Mouse (Mus musculus): Measurements from ENCODE around the gene Pou2af1. TPM values are rescaled to one million over a fixed set of nuclear protein-coding genes. Genes with fewer than 3 reads are reported as not detected.

Gene Pou2af1
- polyA plus RNA-seq, 1 experiment from 2014 or later: 0.09 TPM

GRCm38 (mm10) chr9:51256780-51257502, 43.4 kb downstream of the Pou2af1 start:
- H3K4me3 ChIP-seq (ENCODE audit: low read depth, low read length): no peak overlapping the region
- no peaks in the 10 kb centered on the region for H3K36me3 ChIP-seq (ENCODE audit: control insufficient read depth, insufficient read depth, low read length)
- H3K27ac ChIP-seq (ENCODE audit: low read depth, low read length): no peak overlapping the region
- DNase-seq (ENCODE audit: low spot score) (peak; percentile 17), ATAC-seq (no peak)
- H3K9ac ChIP-seq (ENCODE audit: low read length): no peak overlapping the region
- H3K27me3 ChIP-seq (replicated peaks; ENCODE audit: control insufficient read depth, insufficient read depth, low read length): no peaks in the 10 kb centered on the region
- no peak overlapping the region for H3K4me2 ChIP-seq (ENCODE audit: low read length)
- no peaks in the 10 kb centered on the region for H3K4me1 ChIP-seq (ENCODE audit: control insufficient read depth, insufficient read depth, low read length)
- no peaks in the 10 kb centered on the region for H3K9me3 ChIP-seq (replicated peaks; ENCODE audit: control insufficient read depth, low read length)
- 71% methylated on average over 4 of the region's 4 CpGs for WGBS

- no peak overlapping the region for H3K9ac ChIP-seq (ENCODE audit: low read length)
- ATAC-seq (no peak), DNase-seq (ENCODE audit: low spot score) (no peak)
- WGBS: 88% methylated on average over 5 of the region's 5 CpGs
- H3K4me1 ChIP-seq (ENCODE audit: control insufficient read depth, insufficient read depth, low read length): no peaks in the 10 kb centered on the region
- H3K4me2 ChIP-seq (ENCODE audit: low read length): no peak overlapping the region
- H3K36me3 ChIP-seq (ENCODE audit: control insufficient read depth, insufficient read depth, low read length): no peaks in the 10 kb centered on the region
- no peaks in the 10 kb centered on the region for H3K27me3 ChIP-seq (replicated peaks; ENCODE audit: control insufficient read depth, insufficient read depth, low read length)
- H3K27ac ChIP-seq (ENCODE audit: low read depth, low read length): no peak overlapping the region
- no peak overlapping the region for H3K4me3 ChIP-seq (ENCODE audit: low read depth, low read length)
- H3K9me3 ChIP-seq (replicated peaks; ENCODE audit: control insufficient read depth, low read length): no peaks in the 10 kb centered on the region
Measured at GRCm38 (mm10) chr9:51258426-51258825, 44.9 kb downstream of the Pou2af1 start.

DNA sequence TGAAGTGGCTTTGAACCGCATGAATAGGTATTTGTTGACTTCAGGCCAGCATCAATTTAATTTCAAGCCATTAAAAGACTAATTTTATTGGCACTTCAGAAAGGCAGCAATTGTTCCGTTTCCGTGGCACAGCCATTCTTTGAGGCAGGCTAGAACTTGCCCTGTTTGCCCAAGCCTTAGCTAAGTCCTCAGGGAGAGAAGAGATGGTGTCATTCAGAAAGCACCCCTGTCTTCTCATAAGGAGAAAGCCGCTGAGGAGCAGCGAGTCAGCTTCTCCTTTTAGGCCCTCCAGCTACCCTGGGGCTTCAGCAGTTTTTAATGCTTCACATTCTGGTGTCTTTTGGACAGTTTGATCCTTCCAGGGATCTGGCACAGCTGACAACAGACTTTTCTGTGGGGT, 55.3 kb downstream of the Pou2af1 start:
- Histone ChIP-seq H3K4me1 (ENCODE audit: control insufficient read depth, insufficient read depth, low read length) (no peaks in the 10 kb centered on the region), H3K27ac (ENCODE audit: low read depth, low read length) (no peak overlapping the region), H3K36me3 (ENCODE audit: control insufficient read depth, insufficient read depth, low read length) (no peaks in the 10 kb centered on the region), H3K27me3 (replicated peaks; ENCODE audit: control insufficient read depth, insufficient read depth, low read length) (no peaks in the 10 kb centered on the region), H3K9ac (ENCODE audit: low read length) (no peak overlapping the region), H3K4me2 (ENCODE audit: low read length) (no peak overlapping the region), H3K9me3 (replicated peaks; ENCODE audit: control insufficient read depth, low read length) (no peaks in the 10 kb centered on the region), H3K4me3 (ENCODE audit: low read depth, low read length) (no peak overlapping the region)
- ATAC-seq (no peak), DNase-seq (ENCODE audit: low spot score) (no peak)
- 83% methylated on average over 5 of the region's 5 CpGs for WGBS

- no peak overlapping the region for H3K4me3 ChIP-seq (ENCODE audit: low read depth, low read length)
- H3K9me3 ChIP-seq (replicated peaks; ENCODE audit: control insufficient read depth, low read length): no peaks in the 10 kb centered on the region
- no peaks in the 10 kb centered on the region for H3K36me3 ChIP-seq (ENCODE audit: control insufficient read depth, insufficient read depth, low read length)
- H3K27ac ChIP-seq (ENCODE audit: low read depth, low read length): no peak overlapping the region
- H3K4me1 ChIP-seq (ENCODE audit: control insufficient read depth, insufficient read depth, low read length): no peaks in the 10 kb centered on the region
- no peak overlapping the region for H3K9ac ChIP-seq (ENCODE audit: low read length)
- H3K27me3 ChIP-seq (replicated peaks; ENCODE audit: control insufficient read depth, insufficient read depth, low read length): no peaks in the 10 kb centered on the region
- no peak overlapping the region for H3K4me2 ChIP-seq (ENCODE audit: low read length)
- DNase-seq (ENCODE audit: low spot score) (no peak), ATAC-seq (no peak)
- 49% methylated on average over 8 of the region's 8 CpGs for WGBS
Measured at GRCm38 (mm10) chr9:51271073-51271472, 57.6 kb downstream of the Pou2af1 start.

GRCm38 (mm10) chr9:51272102-51272501, 58.6 kb downstream of the Pou2af1 start:
- H3K4me2 ChIP-seq (ENCODE audit: low read length): no peak overlapping the region
- no peak overlapping the region for H3K4me3 ChIP-seq (ENCODE audit: low read depth, low read length)
- no peaks in the 10 kb centered on the region for H3K9me3 ChIP-seq (replicated peaks; ENCODE audit: control insufficient read depth, low read length)
- no peak overlapping the region for H3K27ac ChIP-seq (ENCODE audit: low read depth, low read length)
- H3K9ac ChIP-seq (ENCODE audit: low read length): no peak overlapping the region
- ATAC-seq (no peak), DNase-seq (ENCODE audit: low spot score) (no peak)
- H3K4me1 ChIP-seq (ENCODE audit: control insufficient read depth, insufficient read depth, low read length): no peaks in the 10 kb centered on the region
- H3K27me3 ChIP-seq (replicated peaks; ENCODE audit: control insufficient read depth, insufficient read depth, low read length): no peaks in the 10 kb centered on the region
- H3K36me3 ChIP-seq (ENCODE audit: control insufficient read depth, insufficient read depth, low read length): no peaks in the 10 kb centered on the region
- 86% methylated on average over 5 of the region's 5 CpGs for WGBS

GRCm38 (mm10) chr9:51273581-51274154, 60.2 kb downstream of the Pou2af1 start:
- no peak overlapping the region for H3K27ac ChIP-seq (ENCODE audit: low read depth, low read length)
- 67% methylated on average over 9 of the region's 9 CpGs for WGBS
- H3K4me1 ChIP-seq (ENCODE audit: control insufficient read depth, insufficient read depth, low read length): 0 out of 2 replicates have a peak, but pooled peaks cover 2% of the 10 kb centered on the region
- no peak overlapping the region for H3K4me3 ChIP-seq (ENCODE audit: low read depth, low read length)
- no peak overlapping the region for H3K4me2 ChIP-seq (ENCODE audit: low read length)
- no peak overlapping the region for H3K9ac ChIP-seq (ENCODE audit: low read length)
- ATAC-seq (no peak), DNase-seq (ENCODE audit: low spot score) (no peak)
- no peaks in the 10 kb centered on the region for H3K36me3 ChIP-seq (ENCODE audit: control insufficient read depth, insufficient read depth, low read length)
- H3K27me3 ChIP-seq (replicated peaks; ENCODE audit: control insufficient read depth, insufficient read depth, low read length): peaks cover 1% of the 10 kb centered on the region; the same call in 1 of the 2 replicates
- no peaks in the 10 kb centered on the region for H3K9me3 ChIP-seq (replicated peaks; ENCODE audit: control insufficient read depth, low read length)

- WGBS: 14% methylated on average over 4 of the region's 4 CpGs
- Histone ChIP-seq H3K36me3 (ENCODE audit: control insufficient read depth, insufficient read depth, low read length) (no peaks in the 10 kb centered on the region), H3K27ac (ENCODE audit: low read depth, low read length) (no peak overlapping the region), H3K27me3 (replicated peaks; ENCODE audit: control insufficient read depth, insufficient read depth, low read length) (peaks cover 11% of the 10 kb centered on the region), H3K4me2 (ENCODE audit: low read length) (no peak overlapping the region), H3K9me3 (replicated peaks; ENCODE audit: control insufficient read depth, low read length) (no peaks in the 10 kb centered on the region), H3K4me3 (ENCODE audit: low read depth, low read length) (no peak overlapping the region), H3K4me1 (ENCODE audit: control insufficient read depth, insufficient read depth, low read length) (0 out of 2 replicates have a peak, but pooled peaks cover 4% of the 10 kb centered on the region), H3K9ac (ENCODE audit: low read length) (no peak overlapping the region)
- no peak for ATAC-seq
- no peak for DNase-seq (ENCODE audit: low spot score)
Measured at GRCm38 (mm10) chr9:51274678-51275077, 61.2 kb downstream of the Pou2af1 start.

DNA sequence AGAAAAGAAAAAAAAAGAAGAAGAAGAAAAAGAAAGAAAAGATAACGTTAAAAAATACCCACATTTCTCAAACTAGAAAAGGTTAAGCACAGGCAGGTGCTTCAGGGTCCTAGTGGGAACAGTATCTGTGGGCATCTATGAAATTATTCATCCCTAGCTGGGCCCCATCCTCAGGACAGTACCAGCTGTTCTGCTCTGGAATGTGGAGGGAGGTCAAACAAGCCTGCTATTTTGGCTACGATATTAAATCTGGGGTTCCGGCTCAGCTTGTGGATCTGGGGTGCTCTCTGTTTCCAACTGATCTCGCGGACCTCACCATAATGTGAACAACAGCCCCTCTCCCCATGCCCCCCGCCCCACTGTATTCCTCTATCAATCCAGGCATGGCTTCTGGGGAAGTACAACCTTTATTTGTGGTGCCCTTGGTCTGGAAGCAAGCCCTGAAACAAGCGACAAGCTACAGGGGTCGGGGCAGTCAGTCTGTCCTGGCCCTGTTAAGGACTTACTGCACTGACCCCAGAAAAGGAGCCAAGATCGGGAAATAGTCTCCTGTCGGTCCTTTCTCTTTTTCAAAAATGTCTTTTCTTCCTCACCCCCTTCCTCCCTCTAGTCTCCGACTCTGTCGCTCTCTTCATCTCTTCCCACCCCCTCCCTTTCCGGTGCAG, 64.5 kb downstream of the Pou2af1 start:
- H3K27ac ChIP-seq (ENCODE audit: low read depth, low read length): no peak overlapping the region
- DNase-seq (ENCODE audit: low spot score) (no peak), ATAC-seq (no peak; the same call in none of the 2 replicates)
- no peaks in the 10 kb centered on the region for H3K36me3 ChIP-seq (ENCODE audit: control insufficient read depth, insufficient read depth, low read length)
- 26% methylated on average over 13 of the region's 13 CpGs for WGBS
- H3K4me2 ChIP-seq (ENCODE audit: low read length): peak overlapping the region; percentile 80
- peaks cover 18% of the 10 kb centered on the region for H3K27me3 ChIP-seq (replicated peaks; ENCODE audit: control insufficient read depth, insufficient read depth, low read length)
- peak overlapping the region; percentile 59 for H3K9ac ChIP-seq (ENCODE audit: low read length)
- 0 out of 2 replicates have a peak, but pooled peaks cover 4% of the 10 kb centered on the region for H3K4me1 ChIP-seq (ENCODE audit: control insufficient read depth, insufficient read depth, low read length)
- peak overlapping the region; percentile 40 for H3K4me3 ChIP-seq (ENCODE audit: low read depth, low read length)
- H3K9me3 ChIP-seq (replicated peaks; ENCODE audit: control insufficient read depth, low read length): no peaks in the 10 kb centered on the region

All from forebrain, embryonic 14.5 days (tissue).